Mouse (Mus musculus): Measurements from ENCODE around the gene Unc5b. TPM values are rescaled to one million over a fixed set of nuclear protein-coding genes. Genes with fewer than 3 reads are reported as not detected.

Gene Unc5b
- total and polyA plus RNA-seq, 3 experiments = 0.04 to 0.21 (median 0.06) TPM

DNA sequence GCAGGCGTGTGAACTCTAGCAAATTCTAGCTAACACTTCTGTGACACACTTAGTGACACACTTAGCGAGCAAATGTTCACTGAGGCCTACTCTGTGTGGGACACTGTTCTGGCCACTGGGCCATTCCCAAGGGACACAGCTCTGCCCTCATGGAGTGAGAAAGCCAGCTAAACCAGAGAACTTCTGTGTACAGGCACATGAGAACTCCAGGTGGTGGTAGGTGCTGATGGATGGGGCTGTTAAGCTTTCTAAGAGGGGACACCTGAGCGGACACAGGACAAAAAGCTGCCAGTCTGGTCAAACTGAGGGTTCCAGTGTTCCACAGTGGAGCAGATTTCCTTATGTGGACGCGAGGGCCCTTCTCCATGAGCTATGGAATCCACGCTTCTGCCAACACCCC is 13.5 kb downstream of the Unc5b start:
- dilution Hi-C loops (cut with MboI; ENCODE audit: extremely low pct_ligation_motif_present, extremely low pct_unique_long_range_greater_than_20kb, low sequenced_read_pairs) = no loop called here
- Histone ChIP-seq H3K4me2 (ENCODE audit: insufficient read depth, low read depth, poor library complexity, severe bottlenecking) (no peak overlapping the region), H3K4me1 (ENCODE audit: control insufficient read depth in 1 of 2, insufficient read depth in 2 of 2) (0 out of 4 replicates have a peak, but pooled peaks cover 0 to 2% of the 10 kb centered on the region in 2 experiments)

GRCm38 (mm10) chr10:60816872-60817648 is 14.3 kb downstream of the Unc5b start:
- dilution Hi-C loops (cut with MboI; ENCODE audit: extremely low pct_ligation_motif_present, extremely low pct_unique_long_range_greater_than_20kb, low sequenced_read_pairs) (no loop called here), in situ Hi-C loops (cut with MboI; ENCODE audit: low pct_ligation_motif_present, low pct_unique_long_range_greater_than_20kb, low sequenced_read_pairs) (no loop called here)
- DNase-seq (ENCODE audit: extremely low read depth) = no peak
- Histone ChIP-seq H3K27me3 (replicated peaks) (peaks cover 92% of the 10 kb centered on the region), H3K4me1 (ENCODE audit: control insufficient read depth in 1 of 2, insufficient read depth in 2 of 2) (0 out of 4 replicates have a peak, but pooled peaks cover 0 to 2% of the 10 kb centered on the region in 2 experiments), H3K27ac (ENCODE audit: insufficient read depth, low read depth) (no peak overlapping the region), H3K4me2 (ENCODE audit: insufficient read depth, low read depth, poor library complexity, severe bottlenecking) (no peak overlapping the region), H3K9me3 (replicated peaks; ENCODE audit: low read length) (no peaks in the 10 kb centered on the region), H3K9ac (ENCODE audit: insufficient read depth, low read depth) (no peak overlapping the region), H3K36me3 (replicated peaks in 1 of 2; ENCODE audit: control insufficient read depth in 1 of 2, insufficient read depth in 1 of 2, low read length in 1 of 2) (no peaks in the 10 kb centered on the region), H3K79me2 (replicated peaks; ENCODE audit: control insufficient read depth, extremely low read depth, insufficient read depth, poor library complexity, severe bottlenecking) (no peaks in the 10 kb centered on the region), H3K4me3 (replicated peaks in 1 of 3; ENCODE audit: low read depth in 2 of 3, low read length in 2 of 3, poor library complexity in 1 of 3) (no peak overlapping the region)
- TF ChIP-seq MEF2A (IDR thresholded peaks at IDR 0.05; ENCODE audit: borderline replicate concordance, low read depth, low read length) (no peak), BHLHE40 (IDR thresholded peaks at IDR 0.05; ENCODE audit: low read depth, low read length) (no peak), CHD2 (IDR thresholded peaks at IDR 0.05; ENCODE audit: low read length) (no peak), ZMIZ1 (IDR thresholded peaks at IDR 0.05; ENCODE audit: low read depth, low read length) (no peak), TCF12 (IDR thresholded peaks at IDR 0.05; ENCODE audit: low read depth, low read length) (no peak), ELF1 (IDR thresholded peaks at IDR 0.05; ENCODE audit: low read depth, low read length) (no peak), MXI1 (IDR thresholded peaks at IDR 0.05; ENCODE audit: low read depth, low read length) (no peak)

More for the DNA sequence above, 13.5 kb downstream of the Unc5b start:
- H3K27me3 ChIP-seq (replicated peaks) = peaks cover 92% of the 10 kb centered on the region
- no peaks in the 10 kb centered on the region for H3K79me2 ChIP-seq (replicated peaks; ENCODE audit: control insufficient read depth, extremely low read depth, insufficient read depth, poor library complexity, severe bottlenecking)
- H3K9ac ChIP-seq (ENCODE audit: insufficient read depth, low read depth) = no peak overlapping the region
- DNase-seq (ENCODE audit: extremely low read depth) = no peak
- H3K9me3 ChIP-seq (replicated peaks; ENCODE audit: low read length) = no peaks in the 10 kb centered on the region
- H3K27ac ChIP-seq (ENCODE audit: insufficient read depth, low read depth) = no peak overlapping the region
- in situ Hi-C loops (cut with MboI; ENCODE audit: low pct_ligation_motif_present, low pct_unique_long_range_greater_than_20kb, low sequenced_read_pairs) = no loop called here
- no peak overlapping the region for H3K4me3 ChIP-seq (replicated peaks in 1 of 3; ENCODE audit: low read depth in 2 of 3, low read length in 2 of 3, poor library complexity in 1 of 3)
- no peaks in the 10 kb centered on the region for H3K36me3 ChIP-seq (replicated peaks in 1 of 2; ENCODE audit: control insufficient read depth in 1 of 2, insufficient read depth in 1 of 2, low read length in 1 of 2)
- no peak for TF ChIP-seq ELF1 (IDR thresholded peaks at IDR 0.05; ENCODE audit: low read depth, low read length)
- no peak for TF ChIP-seq JUND (conservative IDR thresholded peaks at IDR 0.05; ENCODE audit: low read depth, low read length)
- no peak for TF ChIP-seq SIN3A (IDR thresholded peaks at IDR 0.05; ENCODE audit: low read length)
- no peak for TF ChIP-seq ZKSCAN1 (IDR thresholded peaks at IDR 0.05; ENCODE audit: borderline replicate concordance, low read depth, low read length)
- no peak for TF ChIP-seq KAT2A (IDR thresholded peaks at IDR 0.05; ENCODE audit: insufficient replicate concordance, low read length)
- no peak for TF ChIP-seq ZMIZ1 (IDR thresholded peaks at IDR 0.05; ENCODE audit: low read depth, low read length)
- no peak for TF ChIP-seq SMC3 (IDR thresholded peaks at IDR 0.05; ENCODE audit: low read depth, low read length)
- no peak for TF ChIP-seq CHD1 (IDR thresholded peaks at IDR 0.05; ENCODE audit: low read depth, low read length)
- no peak for TF ChIP-seq MXI1 (IDR thresholded peaks at IDR 0.05; ENCODE audit: low read depth, low read length)
- no peak for TF ChIP-seq POLR2AphosphoS2 (IDR thresholded peaks at IDR 0.05; ENCODE audit: low read depth, low read length)
- TF ChIP-seq MAFK (IDR thresholded peaks at IDR 0.05; ENCODE audit: insufficient replicate concordance, low read length) = no peak
- no peak for TF ChIP-seq USF1 (IDR thresholded peaks at IDR 0.05; ENCODE audit: low read depth, low read length)
- TF ChIP-seq BHLHE40 (IDR thresholded peaks at IDR 0.05; ENCODE audit: low read depth, low read length) = no peak
- TF ChIP-seq CTCF (conservative IDR thresholded peaks at IDR 0.05 in 1 of 2, IDR thresholded peaks at IDR 0.05 in 1 of 2; ENCODE audit: low read depth in 2 of 2, low read length in 2 of 2) = no peak
- TF ChIP-seq MEF2A (IDR thresholded peaks at IDR 0.05; ENCODE audit: borderline replicate concordance, low read depth, low read length) = no peak
- no peak for TF ChIP-seq NRF1 (IDR thresholded peaks at IDR 0.05; ENCODE audit: low read depth, low read length)
- TF ChIP-seq UBTF (IDR thresholded peaks at IDR 0.05; ENCODE audit: low read depth, low read length) = no peak
- TF ChIP-seq ZNF384 (IDR thresholded peaks at IDR 0.05; ENCODE audit: low read depth, low read length) = no peak
- TF ChIP-seq MAZ (IDR thresholded peaks at IDR 0.05; ENCODE audit: low read depth, low read length) = no peak
- TF ChIP-seq ETS1 (conservative IDR thresholded peaks at IDR 0.05; ENCODE audit: low read depth, low read length) = no peak
